Mouse (Mus musculus) heart, embryonic 13.5 days (tissue): Measurements from ENCODE around the gene 6820408C15Rik. TPM values are rescaled to one million over a fixed set of nuclear protein-coding genes. Genes with fewer than 3 reads are reported as not detected.

Source experiments
- ATAC-seq: fragments of 200-750 bp; cut with Nextera tagmentation; 2 replicates; pipeline ENCODE4 v1.8.0; 2017; ENCODE audit warnings: moderate TSS enrichment; ENCODE audit not compliant: insufficient number of reproducible peaks, low FRiP score, low TSS enrichment; ENCODE audit errors: extremely low read depth
- H3K27ac ChIP-seq: fragments of 300-500 bp; sonication (generic); replicated peaks from 2 replicates; pipeline ENCODE4 v1.5.1; 2015; ENCODE audit warnings: moderate library complexity, mild to moderate bottlenecking, inconsistent platforms
- H3K27me3 ChIP-seq: fragments of 300-500 bp; sonication (generic); replicated peaks from 2 replicates; pipeline ENCODE4 v1.6.1; 2015; ENCODE audit warnings: mild to moderate bottlenecking, inconsistent platforms
- H3K36me3 ChIP-seq: fragments of 300-500 bp; sonication (generic); 2 replicates; pipeline ENCODE4 v1.6.1; 2015; ENCODE audit warnings: mild to moderate bottlenecking, inconsistent platforms
- H3K4me1 ChIP-seq: fragments of 300-500 bp; sonication (generic); 2 replicates; pipeline ENCODE4 v1.6.1; 2015; ENCODE audit warnings: inconsistent platforms
- H3K4me2 ChIP-seq: fragments of 300-500 bp; sonication (generic); 2 replicates; pipeline ENCODE4 v1.6.1; 2015; ENCODE audit warnings: inconsistent platforms, mild to moderate bottlenecking, moderate library complexity
- H3K4me3 ChIP-seq: fragments of 300-500 bp; sonication (generic); 2 replicates; pipeline ENCODE4 v1.5.1; 2015; ENCODE audit warnings: moderate library complexity, mild to moderate bottlenecking, inconsistent platforms
- H3K9ac ChIP-seq: fragments of 300-500 bp; sonication (generic); 2 replicates; pipeline ENCODE4 v1.6.1; 2015; ENCODE audit warnings: inconsistent platforms, mild to moderate bottlenecking, moderate library complexity
- H3K9me3 ChIP-seq: fragments of 300-500 bp; sonication (generic); 2 replicates; pipeline ENCODE4 v1.6.1; 2016; ENCODE audit warnings: inconsistent platforms
- WGBS: fragments of 180-500 bp; shearing (Covaris S2); methylation state at CpG from one replicate; pipeline ENCODE4 v1.1.7; 2015; ENCODE audit warnings: mixed read lengths; 5-methylcytosine and 5-hydroxymethylcytosine counted together
- polyA plus RNA-seq: library from polyadenylated mRNA; unstranded; fragments of >200 nt; fragmentation: Nextera tagmentation; extraction: Ambion mirVana; gene quantifications from 2 replicates; pipeline ENCODE4 v1.2.1, GENCODE M21; 2015

Gene 6820408C15Rik
- polyA plus RNA-seq, 1 experiment from 2014 or later, result 1.8 TPM

- no peaks in the 10 kb centered on the region for H3K36me3 ChIP-seq
- H3K4me3 ChIP-seq, result no peak overlapping the region
- ATAC-seq, result no peak
- no peaks in the 10 kb centered on the region for H3K9me3 ChIP-seq
- no peak overlapping the region for H3K9ac ChIP-seq
- H3K4me2 ChIP-seq, result no peak overlapping the region
- H3K27ac ChIP-seq, result no peak overlapping the region
- peaks cover 28% of the 10 kb centered on the region for H3K4me1 ChIP-seq
- 80% methylated on average over 2 of the region's 2 CpGs for WGBS
- H3K27me3 ChIP-seq, result no peaks in the 10 kb centered on the region
Measured at GRCm38 (mm10) chr2:152439833-152440232, 24.4 kb downstream of the 6820408C15Rik start.

- Histone ChIP-seq H3K9ac (no peak overlapping the region), H3K36me3 (no peaks in the 10 kb centered on the region), H3K4me3 (no peak overlapping the region), H3K4me1 (peaks cover 18% of the 10 kb centered on the region), H3K27ac (no peak overlapping the region), H3K9me3 (no peaks in the 10 kb centered on the region), H3K27me3 (no peaks in the 10 kb centered on the region), H3K4me2 (no peak overlapping the region)
- 81% methylated on average over 4 of the region's 4 CpGs for WGBS
- no peak for ATAC-seq
Measured at GRCm38 (mm10) chr2:152442322-152442721, 26.9 kb downstream of the 6820408C15Rik start.

GRCm38 (mm10) chr2:152443281-152443680, 27.9 kb downstream of the 6820408C15Rik start:
- H3K4me1 ChIP-seq, result peaks cover 25% of the 10 kb centered on the region
- H3K9ac ChIP-seq, result no peak overlapping the region
- 74% methylated on average over 8 of the region's 8 CpGs for WGBS
- ATAC-seq, result no peak
- no peaks in the 10 kb centered on the region for H3K27me3 ChIP-seq
- H3K9me3 ChIP-seq, result no peaks in the 10 kb centered on the region
- H3K27ac ChIP-seq, result no peak overlapping the region
- H3K4me2 ChIP-seq, result no peak overlapping the region
- H3K4me3 ChIP-seq, result no peak overlapping the region
- no peaks in the 10 kb centered on the region for H3K36me3 ChIP-seq

- H3K27me3 ChIP-seq, result no peaks in the 10 kb centered on the region
- WGBS, result 29% methylated on average over 2 of the region's 2 CpGs
- H3K4me3 ChIP-seq, result no peak overlapping the region
- no peak for ATAC-seq
- H3K4me1 ChIP-seq, result peaks cover 25% of the 10 kb centered on the region
- H3K9ac ChIP-seq, result no peak overlapping the region
- H3K9me3 ChIP-seq, result no peaks in the 10 kb centered on the region
- H3K36me3 ChIP-seq, result no peaks in the 10 kb centered on the region
- no peak overlapping the region for H3K4me2 ChIP-seq
- H3K27ac ChIP-seq, result no peak overlapping the region
Measured at GRCm38 (mm10) chr2:152446642-152447041, 31.3 kb downstream of the 6820408C15Rik start.

GRCm38 (mm10) chr2:152447461-152447860, 32.1 kb downstream of the 6820408C15Rik start:
- Histone ChIP-seq H3K27ac (no peak overlapping the region), H3K36me3 (no peaks in the 10 kb centered on the region), H3K4me2 (no peak overlapping the region), H3K27me3 (no peaks in the 10 kb centered on the region), H3K9ac (no peak overlapping the region), H3K4me1 (peaks cover 25% of the 10 kb centered on the region), H3K9me3 (no peaks in the 10 kb centered on the region), H3K4me3 (no peak overlapping the region)
- ATAC-seq, result no peak
- WGBS, result 16% methylated on average over 5 of the region's 5 CpGs

- Histone ChIP-seq H3K4me1 (peaks cover 25% of the 10 kb centered on the region), H3K9ac (no peak overlapping the region), H3K4me3 (no peak overlapping the region), H3K36me3 (no peaks in the 10 kb centered on the region), H3K27ac (no peak overlapping the region), H3K4me2 (no peak overlapping the region), H3K9me3 (no peaks in the 10 kb centered on the region), H3K27me3 (no peaks in the 10 kb centered on the region)
- WGBS, result 5% methylated on average over 5 of the region's 5 CpGs
- ATAC-seq, result no peak
Measured at GRCm38 (mm10) chr2:152450241-152450640, 34.9 kb downstream of the 6820408C15Rik start.

- H3K36me3 ChIP-seq, result no peaks in the 10 kb centered on the region
- no peaks in the 10 kb centered on the region for H3K9me3 ChIP-seq
- H3K4me2 ChIP-seq, result no peak overlapping the region
- 74% methylated on average over 4 of the region's 4 CpGs for WGBS
- peaks cover 17% of the 10 kb centered on the region for H3K4me1 ChIP-seq
- ATAC-seq, result no peak
- no peaks in the 10 kb centered on the region for H3K27me3 ChIP-seq
- no peak overlapping the region for H3K4me3 ChIP-seq
- H3K27ac ChIP-seq, result no peak overlapping the region
- no peak overlapping the region for H3K9ac ChIP-seq
Measured at GRCm38 (mm10) chr2:152452101-152452781, 36.9 kb downstream of the 6820408C15Rik start.

- 47% methylated on average over 13 of the region's 13 CpGs for WGBS
- ATAC-seq, result no peak
- no peaks in the 10 kb centered on the region for H3K9me3 ChIP-seq
- no peaks in the 10 kb centered on the region for H3K36me3 ChIP-seq
- no peak overlapping the region for H3K27ac ChIP-seq
- H3K4me2 ChIP-seq, result no peak overlapping the region
- H3K4me1 ChIP-seq, result peaks cover 6% of the 10 kb centered on the region; the same call in 1 of the 2 replicates
- H3K27me3 ChIP-seq, result peaks cover 7% of the 10 kb centered on the region; the same call in 1 of the 2 replicates
- H3K9ac ChIP-seq, result no peak overlapping the region
- no peak overlapping the region for H3K4me3 ChIP-seq
Measured at GRCm38 (mm10) chr2:152459241-152459640, 43.9 kb downstream of the 6820408C15Rik start.

- Histone ChIP-seq H3K27ac (no peak within 1 kb of the TSS), H3K4me3 (no peak within 1 kb of the TSS), H3K36me3 (no peaks in the 10 kb centered on the region), H3K4me2 (no peak within 1 kb of the TSS), H3K9me3 (no peaks in the 10 kb centered on the region), H3K4me1 (no peaks in the 10 kb centered on the region), H3K9ac (no peak within 1 kb of the TSS), H3K27me3 (peaks cover 7% of the 10 kb centered on the region; the same call in 1 of the 2 replicates)
- ATAC-seq, result no peak
- 85% methylated on average over 3 of the region's 3 CpGs for WGBS
Measured at GRCm38 (mm10) chr2:152464570-152465150, 49.3 kb downstream of the 6820408C15Rik start, which contains the start of gene Defb23. Gene Defb23, minus strand, starts transcription at chr2:152464620.

GRCm38 (mm10) chr2:152470973-152471372, 55.6 kb downstream of the 6820408C15Rik start:
- H3K27ac ChIP-seq, result no peak overlapping the region
- no peak for ATAC-seq
- no peak overlapping the region for H3K9ac ChIP-seq
- no peaks in the 10 kb centered on the region for H3K36me3 ChIP-seq
- no peaks in the 10 kb centered on the region for H3K4me1 ChIP-seq
- H3K27me3 ChIP-seq, result peaks cover 6% of the 10 kb centered on the region; the same call in 1 of the 2 replicates
- H3K9me3 ChIP-seq, result no peaks in the 10 kb centered on the region
- H3K4me2 ChIP-seq, result no peak overlapping the region
- 28% methylated on average over 7 of the region's 7 CpGs for WGBS
- no peak overlapping the region for H3K4me3 ChIP-seq

- Histone ChIP-seq H3K4me3 (no peak overlapping the region), H3K9ac (no peak overlapping the region), H3K27me3 (peaks cover 10% of the 10 kb centered on the region; the same call in 1 of the 2 replicates), H3K36me3 (no peaks in the 10 kb centered on the region), H3K4me1 (no peaks in the 10 kb centered on the region), H3K4me2 (no peak overlapping the region), H3K9me3 (no peaks in the 10 kb centered on the region), H3K27ac (no peak overlapping the region)
- ATAC-seq, result no peak
- 17% methylated on average over 3 of the region's 3 CpGs for WGBS
Measured at GRCm38 (mm10) chr2:152472434-152472833, 57.0 kb downstream of the 6820408C15Rik start.

- ATAC-seq, result no peak
- Histone ChIP-seq H3K4me2 (no peak within 1 kb of the TSS), H3K36me3 (no peaks in the 10 kb centered on the region), H3K27me3 (peaks cover 7% of the 10 kb centered on the region; the same call in 1 of the 2 replicates), H3K9ac (no peak within 1 kb of the TSS), H3K4me1 (no peaks in the 10 kb centered on the region), H3K4me3 (no peak within 1 kb of the TSS), H3K9me3 (no peaks in the 10 kb centered on the region), H3K27ac (no peak within 1 kb of the TSS)
- WGBS, result 52% methylated on average over 2 of the region's 2 CpGs
Measured at GRCm38 (mm10) chr2:152476763-152477162, 61.4 kb downstream of the 6820408C15Rik start, which contains the start of gene Defb20. Gene Defb20, plus strand, starts transcription at chr2:152477063.
